8 mouse cellular contexts compared by ENCODE assay signal in the genomic region with DNA sequence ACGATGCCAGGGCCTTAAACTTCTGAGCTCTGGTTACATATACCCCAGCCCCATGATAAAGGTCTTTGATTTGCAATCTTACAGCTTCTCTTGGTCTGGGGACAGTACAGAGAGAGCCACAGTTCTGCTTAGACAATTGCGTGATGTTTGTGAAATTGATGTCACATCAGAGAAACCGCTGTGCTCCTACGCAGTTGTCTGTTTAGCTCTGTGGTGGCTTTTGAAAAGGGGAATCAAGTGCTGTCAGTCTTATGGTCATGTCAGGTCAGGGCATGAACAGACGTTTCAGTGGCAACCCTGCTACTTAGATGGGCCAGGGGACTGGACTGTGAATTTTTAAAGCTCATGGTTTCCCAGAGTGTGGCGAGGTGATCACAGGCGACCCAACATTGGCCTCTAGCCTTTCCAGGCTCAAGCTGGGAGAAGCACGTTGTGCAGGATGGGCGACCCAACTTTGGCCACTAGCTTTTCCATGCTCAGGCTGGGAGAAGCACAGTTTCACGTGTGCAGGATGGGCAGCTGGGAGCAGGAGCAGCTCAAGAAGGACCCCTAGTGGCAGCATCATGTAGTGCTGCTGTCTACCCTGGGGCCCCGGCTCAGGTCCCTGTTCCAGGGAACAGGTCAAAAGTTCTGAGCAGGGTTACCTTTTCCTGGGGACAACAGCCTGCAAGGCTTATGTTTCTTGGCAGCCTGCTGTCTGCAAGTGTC. TPM values are rescaled to one million over a fixed set of nuclear protein-coding genes. Genes with fewer than 3 reads are reported as not detected.
A peak's percentile ranks its signal among the peaks of the same experiment; 100 is the strongest.
DNase-seq lines count a peak whose midpoint lies in the region; ATAC-seq and TF ChIP-seq lines count a peak whose summit lies in the region.

No protein-coding gene starts in this region.

- H3K4me2 ChIP-seq in heart, embryonic 11.5 days: peak overlapping the region; percentile 55
- H3K4me2 ChIP-seq in embryonic facial prominence, embryonic 13.5 days: peak overlapping the region; percentile 53
- H3K4me2 ChIP-seq in intestine, postnatal 0 days (replicated peaks; ENCODE audit: low read depth): no peak overlapping the region; the same call in 1 of the 2 replicates
- peak overlapping the region; percentile 35 for H3K4me2 ChIP-seq in midbrain, embryonic 14.5 days (ENCODE audit: low read length)

- peak; percentile 71 for TF ChIP-seq CTCF in intestine, postnatal 0 days (IDR thresholded peaks at IDR 0.05; ENCODE audit: low read depth)

- no peaks in the 10 kb centered on the region for H3K36me3 ChIP-seq in heart, embryonic 11.5 days (ENCODE audit: control insufficient read depth, insufficient read depth, low read length)
- no peaks in the 10 kb centered on the region for H3K36me3 ChIP-seq in embryonic facial prominence, embryonic 13.5 days
- no peaks in the 10 kb centered on the region for H3K36me3 ChIP-seq in intestine, postnatal 0 days (ENCODE audit: control insufficient read depth, insufficient read depth)
- no peaks in the 10 kb centered on the region for H3K36me3 ChIP-seq in midbrain, embryonic 14.5 days (ENCODE audit: control insufficient read depth, insufficient read depth, low read length)

- 43% methylated on average over 11 of the region's 11 CpGs for WGBS in heart, embryonic 11.5 days (ENCODE audit: insufficient replicate concordance)
- 40% methylated on average over 11 of the region's 11 CpGs for WGBS in embryonic facial prominence, embryonic 13.5 days
- 45% methylated on average over 11 of the region's 11 CpGs for WGBS in intestine, postnatal 0 days
- WGBS in midbrain, embryonic 14.5 days: 40% methylated on average over 11 of the region's 11 CpGs

- no peak overlapping the region for H3K4me3 ChIP-seq in heart, embryonic 11.5 days (ENCODE audit: low read depth, low read length)
- H3K4me3 ChIP-seq in embryonic facial prominence, embryonic 13.5 days: no peak overlapping the region
- H3K4me3 ChIP-seq in intestine, postnatal 0 days (ENCODE audit: low read depth, low read length): no peak overlapping the region
- H3K4me3 ChIP-seq in midbrain, embryonic 14.5 days (replicated peaks; ENCODE audit: low read depth, low read length): no peak overlapping the region

- H3K4me1 ChIP-seq in heart, embryonic 11.5 days (ENCODE audit: control insufficient read depth, insufficient read depth, low read length): peaks cover 4% of the 10 kb centered on the region; the same call in 1 of the 2 replicates
- H3K4me1 ChIP-seq in embryonic facial prominence, embryonic 13.5 days: peaks cover 17% of the 10 kb centered on the region
- H3K4me1 ChIP-seq in intestine, postnatal 0 days (replicated peaks; ENCODE audit: control insufficient read depth, insufficient read depth, low read length): no peaks in the 10 kb centered on the region
- no peaks in the 10 kb centered on the region for H3K4me1 ChIP-seq in midbrain, embryonic 14.5 days (ENCODE audit: control insufficient read depth, insufficient read depth, low read length)

- intact Hi-C loops in heart, postnatal 10 days (cut with DNase I): loop anchor here (5.0 kb wide), 1 partner anchor 199 kb away; no protein-coding TSS in a partner anchor

- no peak for DNase-seq in heart, postnatal 10 days
- DNase-seq in ES-CJ7 (ENCODE audit: low read depth, low spot score): peak; percentile 89
- DNase-seq in midbrain, embryonic 14.5 days: no peak
- DNase-seq in yolk sac, embryonic 10.5 days (ENCODE audit: low spot score): no peak
- no peak for DNase-seq in Muller cell, postnatal 12 days (ENCODE audit: inconsistent ontology term)

- H3K9ac ChIP-seq in heart, embryonic 11.5 days (ENCODE audit: low read depth, low read length): no peak overlapping the region
- H3K9ac ChIP-seq in embryonic facial prominence, embryonic 13.5 days: 0 out of 2 replicates have a peak overlapping the region, but pooled peaks have one; percentile 32
- no peak overlapping the region for H3K9ac ChIP-seq in intestine, postnatal 0 days (ENCODE audit: low read depth, low read length)
- no peak overlapping the region for H3K9ac ChIP-seq in midbrain, embryonic 14.5 days (replicated peaks; ENCODE audit: low read length)

- no peak for ATAC-seq in heart, embryonic 11.5 days (replicated peaks; ENCODE audit: insufficient number of reproducible peaks, low FRiP score, low TSS enrichment)
- no peak for ATAC-seq in embryonic facial prominence, embryonic 13.5 days (ENCODE audit: insufficient number of reproducible peaks, insufficient read depth, low FRiP score, low TSS enrichment, low read depth)
- ATAC-seq in intestine, postnatal 0 days: peak; percentile 59
- ATAC-seq in midbrain, embryonic 14.5 days (ENCODE audit: low FRiP score, low TSS enrichment): no peak

- H3K27me3 ChIP-seq in heart, embryonic 11.5 days (ENCODE audit: control insufficient read depth, insufficient read depth, low read length): peaks cover 7% of the 10 kb centered on the region; the same call in 1 of the 2 replicates
- H3K27me3 ChIP-seq in embryonic facial prominence, embryonic 13.5 days: no peaks in the 10 kb centered on the region
- H3K27me3 ChIP-seq in intestine, postnatal 0 days (replicated peaks; ENCODE audit: control insufficient read depth, insufficient read depth, low read length): no peaks in the 10 kb centered on the region
- H3K27me3 ChIP-seq in midbrain, embryonic 14.5 days (ENCODE audit: control insufficient read depth, insufficient read depth, low read length): no peaks in the 10 kb centered on the region

- H3K27ac ChIP-seq in heart, embryonic 11.5 days (ENCODE audit: low read depth, low read length): no peak overlapping the region
- H3K27ac ChIP-seq in embryonic facial prominence, embryonic 13.5 days: no peak overlapping the region
- no peak overlapping the region for H3K27ac ChIP-seq in intestine, postnatal 0 days (ENCODE audit: low read depth, low read length)
- H3K27ac ChIP-seq in midbrain, embryonic 14.5 days (replicated peaks; ENCODE audit: low read depth, low read length): no peak overlapping the region

- H3K9me3 ChIP-seq in heart, embryonic 11.5 days (replicated peaks; ENCODE audit: control insufficient read depth, low read length): no peaks in the 10 kb centered on the region
- no peaks in the 10 kb centered on the region; the same call in 1 of the 2 replicates for H3K9me3 ChIP-seq in embryonic facial prominence, embryonic 13.5 days
- H3K9me3 ChIP-seq in intestine, postnatal 0 days (ENCODE audit: control insufficient read depth): no peaks in the 10 kb centered on the region
- no peaks in the 10 kb centered on the region for H3K9me3 ChIP-seq in midbrain, embryonic 14.5 days (ENCODE audit: control insufficient read depth, low read length)

RNA-seq across cellular contexts. Expression of gene Rpn1, which starts 39.0 kb away (rescaled TPM):
- 234 and 256 TPM in 2 replicates for polyA plus RNA-seq in heart, embryonic 11.5 days (2014; fragmentation: Nextera tagmentation; extraction: Ambion mirVana)
- total RNA-seq in heart, postnatal 10 days (2021): 100 to 1,000 TPM; 111 to 128 TPM
- 342 and 345 TPM in 2 replicates for polyA plus RNA-seq in embryonic facial prominence, embryonic 13.5 days (2015; fragmentation: Nextera tagmentation; extraction: Ambion mirVana)
- 164 and 184 TPM in 2 replicates for polyA plus RNA-seq in intestine, postnatal 0 days (2015; fragmentation: Nextera tagmentation; extraction: Ambion mirVana)
- polyA plus RNA-seq in midbrain, embryonic 14.5 days (2014; fragmentation: Nextera tagmentation; extraction: Ambion mirVana): 251 and 290 TPM in 2 replicates
